Mouse (Mus musculus): Measurements from ENCODE around the gene Wdr31. TPM values are rescaled to one million over a fixed set of nuclear protein-coding genes. Genes with fewer than 3 reads are reported as not detected.

Gene Wdr31
- total RNA-seq, 4 experiments from 2014 or later: 1.8 to 7.0 (median 4.8) TPM

Other genes starting within 250 kb of the Wdr31 start
- 10 to 100 TPM in 2 of 4 experiments, 1 to 10 TPM in 2; 7.0 to 10.9 (median 9.2) TPM for gene Zfp37, start 239.8 kb downstream of the Wdr31 start, total RNA-seq (2022)
- 10 to 100 TPM; 41.7 to 74.1 (median 56.4) TPM for gene Slc31a2, start 208.3 kb downstream of the Wdr31 start, total RNA-seq (2022)
- gene Fkbp15, start 110.3 kb downstream of the Wdr31 start, total RNA-seq (2022): 10 to 100 TPM; 35.0 to 56.7 (median 46.2) TPM
- 10 to 100 TPM; 44.5 to 59.7 (median 49.9) TPM for gene Slc31a1, start 110.2 kb downstream of the Wdr31 start, total RNA-seq (2022)
- 10 to 100 TPM; 74.3 to 90.8 (median 78.5) TPM for gene Cdc26, start 62.3 kb downstream of the Wdr31 start, total RNA-seq (2022)
- 10 to 100 TPM; 28.6 to 37.7 (median 31.1) TPM for gene Prpf4, start 62.1 kb downstream of the Wdr31 start, total RNA-seq (2022)
- 1 to 10 TPM in 2 of 4 experiments, under 1 TPM in 1, not detected in 1; 0.21 to 2.4 (median 1.2) TPM for gene Rnf183, start 35.6 kb downstream of the Wdr31 start, total RNA-seq (2022)
- gene Bspry, start 9.2 kb upstream of the Wdr31 start, total RNA-seq (2022): 10 to 100 TPM in 2 of 4 experiments, 1 to 10 TPM in 2; 5.5 to 32.9 (median 15.0) TPM
- 10 to 100 TPM; 13.7 to 35.8 (median 23.6) TPM for gene Hdhd3, start 32.6 kb upstream of the Wdr31 start, total RNA-seq (2022)
- 100 to 1,000 TPM; 135 to 180 (median 162) TPM for gene Alad, start 49.0 kb upstream of the Wdr31 start, total RNA-seq (2022)
- 10 to 100 TPM; 55.6 to 59.0 (median 58.2) TPM for gene Pole3, start 54.2 kb upstream of the Wdr31 start, total RNA-seq (2022)
- gene 4933430I17Rik, start 54.5 kb upstream of the Wdr31 start, total RNA-seq (2022): 1 to 10 TPM in 1 of 4 experiments, under 1 TPM in 3; 0.35 to 1.3 (median 0.47) TPM
- gene Rgs3, start 89.0 kb upstream of the Wdr31 start, total RNA-seq (2022): 10 to 100 TPM; 30.0 to 44.5 (median 38.0) TPM

All from adrenal gland, adult 8-10 months (tissue).